Mouse (Mus musculus): Measurements from ENCODE around the gene Cacna1f. TPM values are rescaled to one million over a fixed set of nuclear protein-coding genes. Genes with fewer than 3 reads are reported as not detected.
A peak's percentile ranks its signal among the peaks of the same experiment; 100 is the strongest.

Cacna1f gene
- total and polyA plus RNA-seq, 2 experiments = under 0.01 to 0.04 TPM

DNA sequence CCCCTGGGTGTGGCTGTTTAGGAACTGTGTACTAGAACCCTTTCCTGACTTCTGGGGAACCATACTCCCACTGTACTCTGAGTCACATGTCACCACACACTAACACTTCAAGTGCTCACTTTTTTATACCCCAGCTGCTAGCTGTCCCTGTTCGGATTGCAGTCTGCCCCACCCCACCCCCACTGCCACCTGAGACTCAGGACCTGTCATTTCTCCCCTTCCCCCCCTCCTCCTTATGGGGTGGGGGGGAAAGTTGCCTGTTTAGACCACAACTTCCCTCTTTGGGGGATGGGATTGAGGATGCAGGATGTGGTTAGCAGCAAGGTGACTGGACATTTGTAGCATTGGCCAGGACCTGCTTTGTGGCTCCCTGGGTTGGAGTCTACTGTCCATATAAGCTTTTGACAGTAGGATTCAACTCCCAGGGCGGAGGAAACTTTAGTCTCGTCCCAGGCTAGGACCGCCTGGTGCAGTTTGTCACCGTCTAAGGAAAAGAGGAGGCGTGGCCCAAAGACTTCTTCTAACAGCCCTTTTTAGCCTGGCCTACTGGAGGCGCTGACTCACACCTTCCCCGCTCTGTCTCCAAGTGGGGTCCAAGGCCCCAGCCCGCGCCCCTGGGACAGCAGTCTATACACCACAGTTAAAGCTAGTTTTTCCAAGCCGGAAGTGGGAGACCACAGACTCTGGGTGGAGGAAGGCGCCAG, 66.8 kb downstream of the Cacna1f start:
- Histone ChIP-seq H3K79me2 (ENCODE audit: control insufficient read depth, insufficient read depth, low read length) (no peaks in the 10 kb centered on the region), H3K36me3 (ENCODE audit: control insufficient read depth, insufficient read depth, low read length) (no peaks in the 10 kb centered on the region), H3K4me1 (ENCODE audit: control insufficient read depth, insufficient read depth, low read length) (no peaks in the 10 kb centered on the region; the same call in 1 of the 2 replicates), H3K9ac (ENCODE audit: low read depth, low read length) (no peak overlapping the region), H3K4me3 (ENCODE audit: insufficient read depth, low read depth, low read length) (no peak overlapping the region), H3K27ac (replicated peaks; ENCODE audit: insufficient read depth, low read depth, low read length) (no peak overlapping the region), H3K27me3 (ENCODE audit: control insufficient read depth, insufficient read depth, low read length) (no peaks in the 10 kb centered on the region)
- 68% methylated on average over 12 of the region's 12 CpGs for WGBS
- TF ChIP-seq CTCF (IDR thresholded peaks at IDR 0.05; ENCODE audit: low read depth, low read length) = no peak
- no peak for TF ChIP-seq POLR2A (IDR thresholded peaks at IDR 0.05; ENCODE audit: extremely low read depth, insufficient read depth, low read length)
- DNase-seq (ENCODE audit: extremely low read depth, low read depth, low spot score) = no peak

DNA sequence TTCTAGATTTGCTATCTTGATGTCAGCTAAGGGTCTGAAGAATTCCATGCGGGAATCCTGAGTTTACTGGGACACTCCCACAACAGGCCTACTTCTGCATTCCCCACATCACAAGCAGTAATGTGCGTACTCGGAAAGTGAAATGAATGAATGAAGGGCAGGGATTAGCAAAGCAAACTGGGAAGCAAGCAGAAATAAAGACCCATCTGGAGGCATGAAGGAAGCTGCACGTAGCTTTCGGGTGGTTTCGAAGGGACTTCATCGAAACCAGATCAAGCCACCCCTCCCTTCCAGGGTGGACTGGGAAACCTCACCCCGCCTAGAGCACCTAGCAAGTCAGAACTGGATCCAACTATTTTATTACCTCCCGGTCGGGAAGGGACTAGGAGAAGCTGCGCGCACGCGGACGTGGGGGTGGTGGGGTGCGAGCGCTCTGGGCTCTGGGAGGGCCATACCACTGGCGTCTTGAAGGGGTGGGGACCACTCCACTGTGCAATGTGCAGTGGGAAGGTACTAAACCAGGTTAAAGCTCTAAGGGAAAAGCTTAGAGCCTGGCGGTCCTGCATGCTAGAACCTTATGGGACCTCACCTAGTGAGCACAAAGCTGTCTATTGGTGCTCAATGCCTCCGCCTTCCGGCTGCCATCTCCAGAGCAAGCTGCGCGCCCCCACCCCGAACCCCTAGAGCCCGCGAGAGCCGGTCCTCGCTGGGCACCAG, 67.6 kb downstream of the Cacna1f start:
- no peaks in the 10 kb centered on the region for H3K79me2 ChIP-seq (ENCODE audit: control insufficient read depth, insufficient read depth, low read length)
- H3K27me3 ChIP-seq (ENCODE audit: control insufficient read depth, insufficient read depth, low read length) = no peaks in the 10 kb centered on the region
- H3K36me3 ChIP-seq (ENCODE audit: control insufficient read depth, insufficient read depth, low read length) = no peaks in the 10 kb centered on the region
- no peak overlapping the region for H3K9ac ChIP-seq (ENCODE audit: low read depth, low read length)
- no peak for TF ChIP-seq POLR2A (IDR thresholded peaks at IDR 0.05; ENCODE audit: extremely low read depth, insufficient read depth, low read length)
- TF ChIP-seq CTCF (IDR thresholded peaks at IDR 0.05; ENCODE audit: low read depth, low read length) = no peak
- DNase-seq (ENCODE audit: extremely low read depth, low read depth, low spot score) = no peak
- no peaks in the 10 kb centered on the region; the same call in 1 of the 2 replicates for H3K4me1 ChIP-seq (ENCODE audit: control insufficient read depth, insufficient read depth, low read length)
- no peak overlapping the region for H3K4me3 ChIP-seq (ENCODE audit: insufficient read depth, low read depth, low read length)
- no peak overlapping the region for H3K27ac ChIP-seq (replicated peaks; ENCODE audit: insufficient read depth, low read depth, low read length)
- WGBS = 72% methylated on average over 22 of the region's 28 CpGs

DNA sequence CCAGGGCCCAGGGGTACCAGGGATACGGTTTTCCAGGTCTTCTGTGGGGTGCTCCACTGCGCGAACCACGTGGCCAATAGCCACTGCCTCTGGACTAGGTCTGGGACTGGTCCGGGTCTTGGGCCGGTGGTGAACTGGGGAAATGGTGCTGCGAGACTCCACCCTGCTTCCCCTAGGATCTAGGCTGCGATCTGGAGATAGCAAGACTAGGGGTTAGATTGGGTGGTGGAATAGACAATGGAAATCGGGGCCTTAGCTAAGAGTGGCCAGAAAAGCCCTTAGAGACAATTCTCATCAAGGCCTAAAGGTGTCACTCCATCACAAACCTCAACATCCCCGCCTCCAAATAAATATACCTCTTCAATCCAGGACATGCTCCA, 68.1 kb downstream of the Cacna1f start:
- WGBS = 64% methylated on average over 10 of the region's 10 CpGs
- H3K79me2 ChIP-seq (ENCODE audit: control insufficient read depth, insufficient read depth, low read length) = no peaks in the 10 kb centered on the region
- no peak overlapping the region for H3K27ac ChIP-seq (replicated peaks; ENCODE audit: insufficient read depth, low read depth, low read length)
- no peak for DNase-seq (ENCODE audit: extremely low read depth, low read depth, low spot score)
- H3K27me3 ChIP-seq (ENCODE audit: control insufficient read depth, insufficient read depth, low read length) = no peaks in the 10 kb centered on the region
- no peak overlapping the region for H3K9ac ChIP-seq (ENCODE audit: low read depth, low read length)
- no peaks in the 10 kb centered on the region; the same call in 1 of the 2 replicates for H3K4me1 ChIP-seq (ENCODE audit: control insufficient read depth, insufficient read depth, low read length)
- no peak overlapping the region for H3K4me3 ChIP-seq (ENCODE audit: insufficient read depth, low read depth, low read length)
- TF ChIP-seq POLR2A (IDR thresholded peaks at IDR 0.05; ENCODE audit: extremely low read depth, insufficient read depth, low read length) (no peak), CTCF (IDR thresholded peaks at IDR 0.05; ENCODE audit: low read depth, low read length) (no peak)
- no peaks in the 10 kb centered on the region for H3K36me3 ChIP-seq (ENCODE audit: control insufficient read depth, insufficient read depth, low read length)

DNA sequence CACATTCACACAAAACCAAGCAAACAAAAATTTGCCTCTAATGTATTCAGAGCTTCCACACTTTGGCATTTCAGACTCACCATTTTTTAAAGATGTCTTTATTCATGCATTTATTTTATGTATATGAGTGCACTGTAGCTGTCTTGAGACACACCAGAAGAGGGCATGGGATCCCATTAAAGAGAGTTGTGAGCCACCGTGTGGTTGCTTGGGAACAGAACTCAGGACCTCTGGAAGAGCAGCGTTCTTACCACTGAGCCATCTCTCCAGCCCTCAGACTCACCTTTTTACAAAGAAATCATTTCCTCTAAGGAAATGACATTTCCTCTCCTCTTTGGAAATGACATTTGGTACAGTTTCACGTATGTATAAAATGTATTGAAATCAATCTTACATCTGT, 72.1 kb downstream of the Cacna1f start:
- TF ChIP-seq CTCF (IDR thresholded peaks at IDR 0.05; ENCODE audit: low read depth, low read length) (no peak), POLR2A (IDR thresholded peaks at IDR 0.05; ENCODE audit: extremely low read depth, insufficient read depth, low read length) (no peak)
- no peak overlapping the region for H3K9ac ChIP-seq (ENCODE audit: low read depth, low read length)
- no peaks in the 10 kb centered on the region for H3K27me3 ChIP-seq (ENCODE audit: control insufficient read depth, insufficient read depth, low read length)
- 40% methylated on average over 3 of the region's 3 CpGs for WGBS
- DNase-seq (ENCODE audit: extremely low read depth, low read depth, low spot score) = no peak
- no peak overlapping the region for H3K27ac ChIP-seq (replicated peaks; ENCODE audit: insufficient read depth, low read depth, low read length)
- H3K79me2 ChIP-seq (ENCODE audit: control insufficient read depth, insufficient read depth, low read length) = no peaks in the 10 kb centered on the region
- no peaks in the 10 kb centered on the region for H3K36me3 ChIP-seq (ENCODE audit: control insufficient read depth, insufficient read depth, low read length)
- no peak overlapping the region for H3K4me3 ChIP-seq (ENCODE audit: insufficient read depth, low read depth, low read length)
- no peaks in the 10 kb centered on the region for H3K4me1 ChIP-seq (ENCODE audit: control insufficient read depth, insufficient read depth, low read length)

DNA sequence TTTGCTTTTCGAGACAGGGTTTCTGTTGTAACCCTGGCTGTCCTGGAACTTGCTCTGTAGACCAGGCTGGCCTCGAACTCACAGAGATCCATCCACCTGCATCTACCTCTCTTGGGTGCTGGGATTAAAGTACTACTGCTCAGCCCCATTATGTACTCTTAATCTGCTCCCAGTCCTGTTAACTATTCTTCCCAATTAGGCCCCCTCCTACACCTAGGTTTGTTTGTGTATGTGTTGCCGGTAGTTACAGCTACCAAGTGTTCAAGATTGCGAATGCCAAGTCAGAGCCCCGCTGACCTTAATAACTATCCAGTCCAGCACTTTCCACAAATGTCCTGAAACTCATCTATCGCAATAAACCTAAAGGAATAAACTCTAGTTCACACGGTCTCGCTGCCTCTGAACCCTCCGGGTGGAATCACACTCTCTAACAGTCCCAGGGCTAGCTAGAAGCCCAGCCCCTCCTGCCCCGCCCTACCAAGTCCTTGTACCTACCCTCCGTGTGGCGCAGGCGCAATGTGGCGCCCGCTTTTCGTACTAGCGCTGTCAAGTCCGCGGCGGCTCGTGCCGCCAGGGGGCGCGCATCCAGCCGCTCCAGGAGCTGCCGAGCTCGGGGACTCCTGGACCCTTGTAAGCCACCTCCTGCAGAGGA, 72.6 kb downstream of the Cacna1f start:
- Histone ChIP-seq H3K9ac (ENCODE audit: low read depth, low read length) (peak overlapping the region; percentile 65), H3K36me3 (ENCODE audit: control insufficient read depth, insufficient read depth, low read length) (no peaks in the 10 kb centered on the region), H3K4me3 (ENCODE audit: insufficient read depth, low read depth, low read length) (peak overlapping the region; percentile 51), H3K27ac (replicated peaks; ENCODE audit: insufficient read depth, low read depth, low read length) (peak overlapping the region; percentile 94), H3K79me2 (ENCODE audit: control insufficient read depth, insufficient read depth, low read length) (no peaks in the 10 kb centered on the region), H3K4me1 (ENCODE audit: control insufficient read depth, insufficient read depth, low read length) (no peaks in the 10 kb centered on the region), H3K27me3 (ENCODE audit: control insufficient read depth, insufficient read depth, low read length) (no peaks in the 10 kb centered on the region)
- TF ChIP-seq CTCF (IDR thresholded peaks at IDR 0.05; ENCODE audit: low read depth, low read length) = peak; percentile 74
- TF ChIP-seq POLR2A (IDR thresholded peaks at IDR 0.05; ENCODE audit: extremely low read depth, insufficient read depth, low read length) = no peak
- WGBS = 3% methylated on average over 27 of the region's 27 CpGs
- DNase-seq (ENCODE audit: extremely low read depth, low read depth, low spot score) = peak; percentile 73
